Mouse (Mus musculus) layer of hippocampus, adult 9-11 months (tissue): ENCODE data around the gene Ptpa.

Source experiments
- DNase-seq: peaks from one replicate; pipeline ENCODE4 v3.0.0; 2022

Ptpa gene

DNA sequence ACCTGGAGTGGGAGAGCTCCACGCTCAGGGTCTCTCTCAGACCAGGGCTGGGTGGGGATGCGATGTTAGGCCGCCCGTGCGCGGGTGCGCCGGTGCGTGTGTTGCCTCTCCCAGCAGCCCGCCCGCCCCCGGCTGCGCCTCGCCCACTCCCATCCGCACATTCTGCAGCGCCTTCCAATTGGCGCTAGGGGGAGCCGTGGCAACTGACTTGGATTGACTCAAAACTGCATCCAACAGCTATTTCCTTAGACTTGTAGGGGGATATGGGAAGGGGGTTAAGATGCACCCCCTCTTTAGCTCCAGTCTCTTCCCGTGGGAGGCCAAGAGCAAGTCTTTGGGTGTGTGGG lies 53.9 kb downstream of the Ptpa start:
- DNase-seq: peak; percentile 72

DNA sequence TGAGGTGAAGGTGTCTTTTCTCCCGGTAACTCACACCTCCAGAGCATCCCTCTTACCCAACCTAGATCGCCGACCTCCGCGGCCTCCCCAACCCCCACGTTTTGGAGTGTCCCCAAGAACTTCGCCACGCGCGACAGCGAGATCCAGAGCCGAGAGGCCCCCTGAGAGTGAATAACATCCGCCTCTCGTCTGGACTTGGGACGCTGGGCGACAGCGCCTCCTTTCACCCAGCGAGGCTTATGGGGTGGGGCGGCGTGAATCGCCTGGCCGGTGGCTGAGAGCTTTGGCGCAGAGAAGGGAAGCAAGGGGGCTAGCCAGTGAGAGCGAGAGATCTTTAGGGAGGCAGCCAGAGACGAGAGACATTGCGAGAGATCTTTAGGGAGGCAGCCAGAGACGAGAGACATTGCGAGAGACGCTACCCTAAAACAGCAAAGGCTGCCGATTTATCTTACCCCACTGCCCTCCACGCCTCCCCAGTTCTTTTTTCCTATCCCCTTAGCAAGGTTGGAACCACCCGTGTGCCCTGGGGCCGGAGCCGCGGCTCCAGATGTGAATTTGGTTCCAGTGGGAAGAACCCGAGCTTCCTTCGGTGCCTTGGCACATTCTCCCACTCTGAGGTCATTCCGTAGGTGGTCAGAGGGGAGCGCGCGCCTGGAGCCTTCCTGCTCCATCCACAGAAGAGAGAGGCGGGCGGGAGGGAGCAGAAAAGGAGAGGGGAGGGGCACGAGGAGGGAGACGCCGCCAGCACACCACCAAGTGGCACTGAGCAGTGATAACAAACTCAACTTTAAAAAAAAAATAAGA lies 54.5 kb downstream of the Ptpa start:
- DNase-seq: peak; percentile 45

DNA sequence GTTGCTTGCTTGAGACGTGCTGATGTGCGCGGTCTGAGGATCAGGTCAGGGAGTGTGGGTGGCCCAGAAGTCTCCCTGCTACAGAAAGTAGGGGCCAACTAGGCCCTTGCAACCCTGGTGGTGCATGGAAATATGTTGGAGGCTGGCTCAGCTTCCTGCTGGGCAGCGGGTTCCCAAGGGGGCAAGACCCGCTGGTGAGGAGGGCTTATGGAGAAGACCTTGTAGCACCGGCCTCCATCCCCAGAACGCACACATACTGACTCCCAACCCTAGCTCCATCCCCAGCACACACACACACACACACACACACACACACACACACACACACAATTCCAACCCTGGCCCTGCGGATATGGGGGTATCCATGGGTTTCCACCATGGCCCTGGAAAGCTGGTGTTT lies 55.2 kb downstream of the Ptpa start:
- no peak for DNase-seq

DNA sequence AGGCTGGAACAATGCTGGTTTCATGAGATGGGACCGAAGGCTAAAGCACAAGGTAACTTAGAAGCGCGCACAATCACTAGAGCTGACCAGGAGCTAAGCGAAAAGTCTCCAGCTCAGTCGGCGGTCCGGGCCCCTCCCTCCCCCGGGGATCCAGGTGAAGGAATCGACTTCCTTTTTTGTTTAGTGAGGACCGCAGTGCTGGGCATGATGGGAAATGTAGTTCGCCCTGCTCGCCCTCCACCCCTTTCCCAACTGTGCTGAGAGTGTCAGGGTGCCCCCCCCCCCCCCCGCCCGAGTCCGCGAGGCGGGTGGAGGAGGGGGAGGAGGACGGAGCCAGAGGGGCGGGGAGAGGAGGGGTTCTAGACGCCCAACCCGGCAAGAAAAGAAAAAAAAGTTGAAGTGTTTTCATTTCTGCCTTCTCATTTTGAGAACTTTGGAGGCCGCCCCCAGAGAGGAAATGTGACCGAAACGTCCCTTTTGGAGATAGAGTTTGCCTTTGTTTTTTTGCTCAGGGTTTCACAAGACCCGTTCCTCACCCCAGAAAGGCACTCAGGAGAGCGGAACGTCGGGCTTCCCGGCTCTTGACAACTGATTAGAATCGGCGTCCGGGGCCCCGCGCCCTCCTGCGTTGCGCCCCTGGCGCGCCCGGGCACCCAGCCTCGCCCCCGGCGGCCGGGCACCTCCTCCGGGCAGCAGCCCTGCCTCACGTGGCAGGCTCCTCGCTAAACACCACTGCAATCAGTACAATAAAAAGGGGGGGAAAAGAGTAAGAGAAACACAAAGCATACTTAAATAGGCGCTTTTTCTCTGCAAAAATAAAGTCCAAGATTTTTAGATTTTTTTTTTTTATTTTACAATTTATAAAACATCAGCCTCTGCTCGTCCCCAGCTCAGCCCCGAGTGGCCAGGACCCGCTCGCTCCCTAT lies 56.2 kb downstream of the Ptpa start:
- DNase-seq: peak; percentile 84

DNA sequence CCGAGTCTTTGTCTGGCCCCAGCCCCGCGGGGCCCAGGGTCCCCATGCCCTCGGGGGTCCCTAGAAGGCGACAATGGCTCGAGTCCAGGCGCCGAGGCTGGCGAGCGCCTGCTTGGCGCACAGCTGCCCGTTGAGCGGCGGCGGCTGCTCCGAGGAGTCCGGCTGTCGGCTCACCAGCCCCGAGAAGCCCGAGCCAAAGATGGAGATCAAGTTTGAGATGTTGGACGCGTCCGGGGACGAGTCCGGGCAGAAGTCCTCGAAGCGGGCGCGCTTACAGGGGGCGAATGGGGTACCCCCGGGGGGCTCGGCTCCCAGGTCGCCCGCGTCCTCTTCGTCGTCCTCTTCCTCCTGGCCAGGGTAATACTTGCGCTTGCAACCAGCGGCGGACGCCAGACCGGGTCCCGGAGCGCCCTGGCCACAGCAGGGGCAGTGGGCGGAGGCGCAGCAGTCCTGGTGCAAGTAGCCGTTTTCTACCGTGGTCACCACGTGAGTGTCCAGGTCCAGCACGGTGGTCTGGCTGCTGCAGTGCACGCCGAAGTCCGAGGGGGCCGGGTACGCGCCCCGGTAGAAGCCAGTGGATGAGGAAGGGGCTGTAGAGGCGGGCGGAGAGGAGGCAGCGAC lies 57.0 kb downstream of the Ptpa start:
- DNase-seq: no peak

GRCm38 (mm10) chr2:30473431-30474031 lies 57.7 kb downstream of the Ptpa start:
- peak; percentile 69 for DNase-seq

GRCm38 (mm10) chr2:30474039-30474438 lies 58.2 kb downstream of the Ptpa start, which contains the start of gene Ier5l:
TSS of gene Ier5l (minus strand) at chr2:30474219.
- DNase-seq: peak; percentile 94

- no peak for DNase-seq
Measured at GRCm38 (mm10) chr2:30474776-30475175, 58.9 kb downstream of the Ptpa start.

DNA sequence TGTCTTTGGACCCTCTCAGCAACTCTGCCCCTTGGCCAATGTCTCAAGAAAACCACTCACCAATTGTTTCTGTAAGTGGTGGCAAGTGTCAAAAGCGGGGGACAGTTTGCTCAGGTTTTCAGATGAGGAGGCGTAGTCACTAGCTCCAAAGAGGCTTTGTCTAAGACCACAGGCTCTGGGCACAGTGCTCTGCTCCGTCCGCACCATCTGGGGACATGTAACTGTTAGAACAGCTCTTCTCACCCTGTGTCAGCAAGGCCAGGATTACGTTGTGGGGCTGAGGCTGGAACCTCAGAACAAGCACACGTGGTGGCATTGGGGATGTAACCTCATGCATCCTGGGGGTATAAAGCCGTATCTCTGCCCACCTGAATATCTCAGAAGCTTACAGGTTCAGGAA lies 59.6 kb downstream of the Ptpa start:
- DNase-seq: no peak

DNA sequence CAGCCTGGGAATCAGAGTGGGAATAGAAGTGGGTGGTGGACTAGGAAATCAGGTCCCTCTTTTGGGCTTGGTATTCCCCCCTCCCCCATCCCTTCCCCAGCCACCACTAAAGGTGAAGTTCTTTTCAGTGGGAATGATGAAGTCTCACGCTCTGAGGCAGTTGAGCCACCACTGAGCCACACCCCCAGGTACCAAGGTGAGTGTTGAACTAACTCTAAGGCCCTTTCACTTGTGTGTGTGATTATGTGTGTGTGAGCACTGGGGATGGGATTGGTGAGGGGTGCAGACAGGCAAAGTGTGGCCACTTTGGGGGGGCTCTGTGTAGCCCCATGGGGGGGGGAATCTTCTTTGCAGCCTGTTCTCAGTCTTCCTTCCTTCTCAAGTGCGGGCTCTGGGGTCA lies 60.4 kb downstream of the Ptpa start:
- no peak for DNase-seq

DNA sequence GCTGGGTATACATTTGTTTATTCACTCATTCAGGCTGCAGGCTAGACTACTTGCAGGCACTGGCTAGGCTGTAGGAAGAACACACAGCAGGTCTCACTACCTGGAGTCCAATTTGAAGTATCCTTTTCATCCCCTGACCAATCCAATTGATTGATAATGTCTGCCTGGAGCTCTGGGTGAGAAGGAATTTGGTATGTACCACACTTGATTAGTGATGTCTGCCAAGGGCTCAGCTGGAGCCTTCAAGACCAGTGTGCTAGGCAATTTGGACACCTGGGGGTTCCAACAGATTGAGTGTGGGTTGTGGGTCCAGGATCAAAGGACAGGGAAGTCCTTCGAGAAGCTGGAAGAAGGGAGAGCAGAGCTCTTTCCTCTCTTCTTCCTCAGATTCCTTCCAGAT lies 62.7 kb downstream of the Ptpa start:
- DNase-seq: no peak

- DNase-seq: no peak
Measured at GRCm38 (mm10) chr2:30487597-30487996, 71.8 kb downstream of the Ptpa start.

DNA sequence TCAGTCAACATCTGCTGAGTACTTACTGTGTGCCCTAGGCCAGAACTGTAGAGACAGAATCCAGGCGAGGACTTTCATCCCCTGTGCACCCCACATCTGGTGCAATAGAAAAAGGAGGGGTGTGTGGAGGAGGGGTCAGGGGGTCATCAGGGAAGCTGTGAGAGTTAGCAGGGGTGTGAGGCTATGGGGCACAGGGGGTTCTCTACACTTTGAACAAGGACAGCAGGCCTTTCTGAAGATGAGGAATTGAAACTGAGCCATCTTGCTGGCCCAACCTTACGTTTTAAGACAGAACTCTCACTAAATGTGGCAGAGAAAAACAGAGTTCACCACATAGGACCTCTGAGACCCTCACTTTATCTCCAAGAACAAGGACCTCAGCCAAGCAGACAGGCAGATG lies 74.5 kb downstream of the Ptpa start:
- DNase-seq: no peak

DNA sequence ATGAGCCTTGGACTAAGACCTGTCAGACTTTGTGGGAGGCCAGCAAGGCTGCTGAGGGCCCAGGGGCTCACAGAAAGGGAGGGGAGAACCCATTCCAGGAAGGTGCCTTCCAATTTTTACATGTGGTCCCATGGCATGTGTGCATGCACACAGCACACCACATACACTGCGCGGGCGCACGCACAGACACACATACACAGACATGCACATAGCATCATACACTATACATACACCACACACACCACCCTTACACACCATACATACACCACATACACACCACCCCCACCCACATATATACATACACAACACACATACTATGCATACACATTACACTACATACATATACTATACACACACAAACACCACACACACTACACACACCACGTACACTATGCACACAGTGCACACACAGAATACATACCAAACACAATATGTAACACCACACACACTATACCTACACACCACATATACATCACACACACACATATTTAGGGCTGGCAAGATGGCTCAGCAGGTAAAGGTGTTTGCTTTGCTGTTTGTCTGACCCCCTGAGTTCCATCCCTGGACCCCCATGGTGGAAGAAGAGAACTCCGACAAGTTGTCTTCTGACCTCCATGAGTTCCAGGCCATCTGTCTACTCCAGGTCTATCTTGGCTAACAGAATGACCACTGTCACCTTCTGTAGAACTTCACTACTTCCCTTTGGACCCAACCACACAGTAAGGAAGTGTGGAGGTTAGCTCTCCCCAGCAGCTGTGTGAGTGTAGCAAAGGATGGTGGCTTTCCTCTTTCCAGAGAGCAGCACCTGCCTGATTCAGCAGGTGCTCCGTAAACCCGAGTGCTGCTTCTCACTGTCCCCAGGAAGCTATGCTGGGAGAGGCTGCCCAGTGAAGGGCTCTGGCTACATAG lies 79.4 kb downstream of the Ptpa start:
- no peak for DNase-seq

- DNase-seq: peak; percentile 76
Measured at GRCm38 (mm10) chr2:30495909-30496861, 80.3 kb downstream of the Ptpa start.
